Mouse (Mus musculus): Measurements from ENCODE around the gene Atp11c. TPM values are rescaled to one million over a fixed set of nuclear protein-coding genes. Genes with fewer than 3 reads are reported as not detected.

Gene Atp11c
- 2.7 TPM in 2 replicates for polyA plus RNA-seq (2012; rRNA removed)

GRCm38 (mm10) chrX:60592598-60592997, at the start of gene Atp11c:
Gene Atp11c (minus strand): TSS chrX:60592698.

GRCm38 (mm10) chrX:60539149-60539548, 53.3 kb downstream of the Atp11c start, which contains the start of gene Gm7073:
Gene Gm7073 (minus strand): TSS chrX:60539249.

GRCm38 (mm10) chrX:60178744-60179458, 413.6 kb downstream of the Atp11c start, which contains the start of gene Mcf2:
Gene Mcf2 (minus strand): TSS chrX:60179089.

Other genes with a start within 250 kb of the Atp11c start
- gene Gm7073, start 53.4 kb downstream of the Atp11c start, polyA plus RNA-seq (2012; rRNA removed): not detected in 2 replicates

All from liver, embryonic 18 days (tissue).